Mouse (Mus musculus): ENCODE results near the gene Tns4.

Tns4 gene

GRCm38 (mm10) chr11:99117907-99118306 lies 28.8 kb upstream of the Tns4 start:
- DNase-seq, result no peak

DNA sequence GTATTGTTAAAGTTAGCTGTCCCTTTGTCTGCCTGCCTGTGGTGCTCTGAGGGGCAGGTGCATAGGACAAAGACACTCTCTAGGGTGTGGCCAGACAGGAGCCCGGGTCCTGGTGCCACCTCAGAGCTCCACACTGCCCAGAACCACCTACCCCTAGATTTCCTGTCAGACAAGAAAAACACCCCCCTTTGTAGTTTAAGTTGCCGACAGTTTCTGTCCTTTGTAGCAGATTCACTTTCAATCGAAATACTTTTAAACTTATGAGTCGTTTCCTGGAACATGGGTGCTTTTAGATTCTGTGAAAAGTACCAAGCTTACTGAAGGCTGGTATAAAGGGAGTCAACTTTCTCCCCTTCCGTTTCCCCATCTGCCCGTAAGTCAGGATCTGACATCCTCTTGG lies 26.8 kb upstream of the Tns4 start:
- no peak for DNase-seq

DNA sequence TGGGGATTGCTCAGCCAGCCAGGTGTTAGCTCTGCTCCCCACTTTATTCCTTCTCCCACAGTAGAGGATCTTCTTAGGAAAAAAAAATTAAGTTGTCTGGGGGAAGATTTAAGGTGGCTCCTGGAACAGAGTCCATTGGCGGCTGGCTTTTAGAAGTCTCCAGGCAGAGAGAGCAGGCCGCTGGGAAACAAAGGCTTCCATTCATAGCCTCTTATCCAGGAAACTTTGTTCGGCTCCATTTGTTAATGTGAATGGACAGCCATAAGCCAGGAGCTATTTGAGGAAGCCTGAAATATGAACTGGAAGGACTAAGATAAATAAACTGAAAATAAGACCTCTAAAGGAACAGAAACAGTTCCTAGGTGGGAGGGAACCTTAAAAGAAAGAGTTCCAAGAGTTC lies 24.0 kb upstream of the Tns4 start:
- no peak for DNase-seq

GRCm38 (mm10) chr11:99112700-99113099 lies 23.6 kb upstream of the Tns4 start:
- no peak for DNase-seq

- no peak for DNase-seq
These were observed 22.5 kb upstream of the Tns4 start for GRCm38 (mm10) chr11:99111631-99112030.

GRCm38 (mm10) chr11:99111155-99111554 lies 22.0 kb upstream of the Tns4 start:
- DNase-seq, result no peak

- DNase-seq, result peak; percentile 57 to 61
These were observed 21.4 kb upstream of the Tns4 start for GRCm38 (mm10) chr11:99110370-99111110.

DNA sequence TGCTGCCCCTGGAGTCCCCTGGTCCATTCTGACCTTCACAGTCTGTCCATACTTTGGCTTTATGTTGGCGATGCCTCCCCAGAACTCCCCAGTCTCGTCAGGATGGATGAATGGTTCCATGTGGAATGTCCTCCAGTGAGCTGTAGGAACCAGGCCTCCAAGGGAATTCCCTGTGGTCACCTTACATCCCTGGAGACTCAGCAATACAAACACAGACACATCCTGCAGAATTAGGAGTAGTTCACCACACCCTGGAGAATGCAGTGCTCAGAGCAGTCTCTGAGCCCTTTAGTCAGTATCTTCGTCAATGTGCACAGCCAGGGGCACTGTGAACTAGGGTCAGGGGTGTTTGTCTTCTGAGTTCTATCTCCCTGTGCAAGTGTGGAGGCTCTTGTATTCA lies 19.2 kb upstream of the Tns4 start:
- DNase-seq, result no peak

DNA sequence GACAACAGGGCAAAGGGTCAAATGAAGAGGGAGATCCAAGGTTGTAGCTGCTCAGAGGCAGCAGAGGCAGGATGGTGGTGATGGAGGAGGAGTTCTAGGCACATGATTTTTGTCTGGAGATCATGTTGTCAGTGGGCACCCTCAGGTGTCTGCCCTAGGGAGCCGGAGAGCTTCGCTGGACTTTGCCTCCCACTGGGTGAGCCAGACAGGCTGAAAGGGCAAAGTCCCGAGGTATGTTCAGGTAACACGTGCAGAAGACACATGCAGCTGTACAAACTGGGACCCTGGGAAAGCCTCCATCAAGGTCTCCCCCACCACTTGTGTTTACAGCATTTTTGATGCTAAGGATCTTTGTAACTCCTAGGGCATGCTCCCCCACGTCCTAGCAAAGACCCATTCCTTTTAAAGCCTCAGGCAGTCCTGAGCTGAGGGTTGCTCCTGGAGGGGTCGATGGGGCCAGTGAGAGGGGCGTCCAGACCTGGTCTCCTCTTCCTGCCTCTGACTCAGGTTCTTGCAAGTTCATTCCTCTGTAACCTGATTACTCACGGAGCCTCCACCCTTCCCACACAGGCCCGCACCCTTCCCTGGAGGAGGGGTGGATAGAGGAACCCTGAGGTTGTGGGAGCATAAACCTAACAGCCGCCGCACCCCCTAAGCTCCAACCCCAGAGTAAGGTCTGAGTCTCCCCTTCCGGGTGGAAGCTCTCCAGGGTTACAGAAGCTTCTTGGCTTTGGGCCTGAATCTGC lies 17.0 kb upstream of the Tns4 start:
- no peak for DNase-seq

GRCm38 (mm10) chr11:99104609-99105410 lies 15.7 kb upstream of the Tns4 start:
- DNase-seq, result peak; percentile 58 to 59

- no peak for DNase-seq
These were observed 13.6 kb upstream of the Tns4 start for GRCm38 (mm10) chr11:99102575-99103270.

- DNase-seq, result no peak
These were observed 12.6 kb upstream of the Tns4 start for GRCm38 (mm10) chr11:99101693-99102092.

GRCm38 (mm10) chr11:99100215-99100614 lies 11.1 kb upstream of the Tns4 start:
- no peak for DNase-seq

- DNase-seq, result no peak
These were observed 10.4 kb upstream of the Tns4 start for GRCm38 (mm10) chr11:99099516-99099915.

GRCm38 (mm10) chr11:99098924-99099323 lies 9.8 kb upstream of the Tns4 start:
- DNase-seq, result no peak

GRCm38 (mm10) chr11:99096996-99097774 lies 8.1 kb upstream of the Tns4 start:
- no peak for DNase-seq

- DNase-seq, result no peak
These were observed 7.3 kb upstream of the Tns4 start for GRCm38 (mm10) chr11:99096417-99096816.

DNA sequence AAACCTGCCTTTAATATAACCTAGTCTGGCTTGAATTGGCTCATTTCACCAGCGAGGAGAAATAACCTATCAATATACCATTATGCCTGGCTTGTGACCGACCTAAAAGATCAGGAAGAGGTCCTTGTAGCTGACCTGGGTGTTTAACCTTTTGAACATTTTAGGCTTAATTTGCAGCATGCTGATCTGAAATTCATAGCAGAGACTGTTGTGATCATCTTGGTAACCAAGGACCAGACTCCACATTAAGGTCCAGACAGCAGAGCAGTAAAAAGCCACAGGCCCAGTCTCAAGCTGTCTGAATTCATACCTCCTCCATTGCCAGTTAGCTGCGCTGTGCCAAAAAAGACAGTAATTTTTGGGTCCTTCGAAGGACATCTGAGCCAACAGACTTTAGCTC lies 6.7 kb upstream of the Tns4 start:
- no peak for DNase-seq

GRCm38 (mm10) chr11:99094911-99095676 lies 6.0 kb upstream of the Tns4 start:
- DNase-seq, result no peak

- DNase-seq, result no peak
These were observed 4.6 kb upstream of the Tns4 start for GRCm38 (mm10) chr11:99093740-99094139.

GRCm38 (mm10) chr11:99091666-99092065 lies 2.6 kb upstream of the Tns4 start:
- no peak for DNase-seq

Data from B cell, adult 2 months (primary cell).